8 mouse cellular contexts compared by ENCODE assay signal in the genomic region with DNA sequence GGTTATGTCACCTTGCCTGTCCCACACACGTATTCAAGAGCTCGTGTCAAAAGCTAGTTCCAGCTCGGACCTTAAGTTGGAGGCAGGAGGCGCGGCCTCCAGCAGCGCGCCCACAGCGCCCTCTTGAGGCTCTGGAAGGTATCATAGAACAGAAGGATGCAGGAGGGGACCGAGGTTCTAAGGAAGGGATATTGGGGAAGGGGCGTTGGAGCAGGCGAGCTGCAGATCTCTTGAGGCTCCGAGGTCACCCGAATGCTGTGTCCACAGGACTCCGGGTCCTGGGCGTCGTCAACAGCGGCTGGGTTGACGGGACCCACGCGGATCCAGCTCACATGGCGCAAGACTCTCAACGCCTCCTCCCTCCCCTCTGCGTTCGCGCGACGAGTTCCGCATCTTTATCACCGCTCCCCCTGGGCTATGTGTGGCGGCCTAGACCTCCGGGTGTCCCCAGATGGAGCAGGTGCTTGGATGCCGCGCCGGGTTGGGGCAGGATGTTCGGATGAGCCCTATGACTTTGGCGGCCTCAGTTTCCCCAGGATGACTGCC. TPM values are rescaled to one million over a fixed set of nuclear protein-coding genes. Genes with fewer than 3 reads are reported as not detected.
DNase-seq lines count a peak whose midpoint lies in the region; ATAC-seq lines count a peak whose summit lies in the region.

No protein-coding gene starts in this region.

- WGBS in embryonic facial prominence, embryonic 11.5 days, result under 1% methylated on average over 33 of the region's 36 CpGs
- 1% methylated on average over 36 of the region's 36 CpGs for WGBS in heart, embryonic 11.5 days (ENCODE audit: insufficient replicate concordance)
- under 1% methylated on average over 36 of the region's 36 CpGs for WGBS in kidney, embryonic 16.5 days
- under 1% methylated on average over 36 of the region's 36 CpGs for WGBS in liver, embryonic 12.5 days (ENCODE audit: insufficient replicate concordance)
- under 1% methylated on average over 36 of the region's 36 CpGs for WGBS in stomach, embryonic 16.5 days

- DNase-seq in B cell, adult 2 months, result peak; percentile 74
- DNase-seq in adrenal gland, postnatal 25 days, result peak; percentile 77
- DNase-seq in embryonic facial prominence, embryonic 11.5 days (ENCODE audit: low spot score), result peak; percentile 87
- DNase-seq in natural killer cell, adult 2 months (ENCODE audit: low spot score in 2 of 2), result peak; percentile 54 to 59

- no peaks in the 10 kb centered on the region for H3K4me1 ChIP-seq in embryonic facial prominence, embryonic 11.5 days (ENCODE audit: control insufficient read depth, insufficient read depth, low read length)
- H3K4me1 ChIP-seq in heart, embryonic 11.5 days (ENCODE audit: control insufficient read depth, insufficient read depth, low read length), result peaks cover 3% of the 10 kb centered on the region; the same call in 1 of the 2 replicates
- peaks cover 17% of the 10 kb centered on the region for H3K4me1 ChIP-seq in kidney, embryonic 16.5 days (ENCODE audit: insufficient read depth, low read length)
- peaks cover 37% of the 10 kb centered on the region for H3K4me1 ChIP-seq in liver, embryonic 12.5 days
- H3K4me1 ChIP-seq in stomach, embryonic 16.5 days (ENCODE audit: control insufficient read depth, insufficient read depth, low read length), result no peaks in the 10 kb centered on the region

- H3K9me3 ChIP-seq in embryonic facial prominence, embryonic 11.5 days (replicated peaks; ENCODE audit: control insufficient read depth, low read length), result no peaks in the 10 kb centered on the region
- no peaks in the 10 kb centered on the region for H3K9me3 ChIP-seq in heart, embryonic 11.5 days (replicated peaks; ENCODE audit: control insufficient read depth, low read length)
- no peaks in the 10 kb centered on the region for H3K9me3 ChIP-seq in kidney, embryonic 16.5 days (ENCODE audit: low read length)
- no peaks in the 10 kb centered on the region for H3K9me3 ChIP-seq in liver, embryonic 12.5 days (replicated peaks)
- H3K9me3 ChIP-seq in stomach, embryonic 16.5 days (replicated peaks; ENCODE audit: control insufficient read depth, low read length), result no peaks in the 10 kb centered on the region

- no peaks in the 10 kb centered on the region for H3K27me3 ChIP-seq in embryonic facial prominence, embryonic 11.5 days (ENCODE audit: control insufficient read depth, insufficient read depth, low read length)
- H3K27me3 ChIP-seq in heart, embryonic 11.5 days (ENCODE audit: control insufficient read depth, insufficient read depth, low read length), result 0 out of 2 replicates have a peak, but pooled peaks cover 2% of the 10 kb centered on the region
- peaks cover 7% of the 10 kb centered on the region for H3K27me3 ChIP-seq in kidney, embryonic 16.5 days (ENCODE audit: insufficient read depth, low read length)
- H3K27me3 ChIP-seq in liver, embryonic 12.5 days (replicated peaks), result no peaks in the 10 kb centered on the region
- no peaks in the 10 kb centered on the region for H3K27me3 ChIP-seq in stomach, embryonic 16.5 days (ENCODE audit: control insufficient read depth, insufficient read depth, low read length)

- H3K27ac ChIP-seq in embryonic facial prominence, embryonic 11.5 days (replicated peaks; ENCODE audit: low read depth, low read length), result no peak overlapping the region
- no peak overlapping the region for H3K27ac ChIP-seq in heart, embryonic 11.5 days (ENCODE audit: low read depth, low read length)
- H3K27ac ChIP-seq in kidney, embryonic 16.5 days (ENCODE audit: low read length), result no peak overlapping the region
- 0 out of 2 replicates have a peak overlapping the region, but pooled peaks have one; percentile 32 for H3K27ac ChIP-seq in liver, embryonic 12.5 days
- no peak overlapping the region for H3K27ac ChIP-seq in stomach, embryonic 16.5 days (ENCODE audit: low read length)

- H3K4me2 ChIP-seq in embryonic facial prominence, embryonic 11.5 days (ENCODE audit: low read depth, low read length), result peak overlapping the region; percentile 89
- H3K4me2 ChIP-seq in heart, embryonic 11.5 days, result peak overlapping the region; percentile 100
- H3K4me2 ChIP-seq in kidney, embryonic 16.5 days (replicated peaks; ENCODE audit: low read depth, low read length), result peak overlapping the region; percentile 96
- peak overlapping the region; percentile 96 for H3K4me2 ChIP-seq in liver, embryonic 12.5 days
- H3K4me2 ChIP-seq in stomach, embryonic 16.5 days (ENCODE audit: low read depth, low read length), result peak overlapping the region; percentile 98

- H3K4me3 ChIP-seq in embryonic facial prominence, embryonic 11.5 days (ENCODE audit: low read depth, low read length), result peak overlapping the region; percentile 40
- peak overlapping the region; percentile 58 for H3K4me3 ChIP-seq in heart, embryonic 11.5 days (ENCODE audit: low read depth, low read length)
- H3K4me3 ChIP-seq in kidney, embryonic 16.5 days (ENCODE audit: low read length), result peak overlapping the region; percentile 53
- peak overlapping the region; percentile 63 for H3K4me3 ChIP-seq in liver, embryonic 12.5 days
- peak overlapping the region; percentile 44 for H3K4me3 ChIP-seq in stomach, embryonic 16.5 days (replicated peaks; ENCODE audit: low read length)

- H3K9ac ChIP-seq in embryonic facial prominence, embryonic 11.5 days (replicated peaks; ENCODE audit: low read length), result peak overlapping the region; percentile 53
- peak overlapping the region; percentile 69 for H3K9ac ChIP-seq in heart, embryonic 11.5 days (ENCODE audit: low read depth, low read length)
- H3K9ac ChIP-seq in kidney, embryonic 16.5 days (replicated peaks; ENCODE audit: low read length), result peak overlapping the region; percentile 70
- peak overlapping the region; percentile 68 for H3K9ac ChIP-seq in liver, embryonic 12.5 days
- peak overlapping the region; percentile 69 for H3K9ac ChIP-seq in stomach, embryonic 16.5 days (ENCODE audit: low read length)

- peak; percentile 45 for ATAC-seq in embryonic facial prominence, embryonic 11.5 days (replicated peaks; ENCODE audit: insufficient number of reproducible peaks, low FRiP score, low TSS enrichment, low read depth)
- peak; percentile 33; the same call in 1 of the 2 replicates for ATAC-seq in heart, embryonic 11.5 days (replicated peaks; ENCODE audit: insufficient number of reproducible peaks, low FRiP score, low TSS enrichment)
- peak; percentile 58 for ATAC-seq in kidney, embryonic 16.5 days (ENCODE audit: low FRiP score, low TSS enrichment)
- ATAC-seq in liver, embryonic 12.5 days, result peak; percentile 58
- ATAC-seq in stomach, embryonic 16.5 days (ENCODE audit: insufficient read depth, low FRiP score), result peak; percentile 44

- H3K36me3 ChIP-seq in embryonic facial prominence, embryonic 11.5 days (replicated peaks; ENCODE audit: control insufficient read depth, insufficient read depth, low read depth, low read length), result no peaks in the 10 kb centered on the region
- H3K36me3 ChIP-seq in heart, embryonic 11.5 days (ENCODE audit: control insufficient read depth, insufficient read depth, low read length), result no peaks in the 10 kb centered on the region
- no peaks in the 10 kb centered on the region for H3K36me3 ChIP-seq in kidney, embryonic 16.5 days (ENCODE audit: insufficient read depth, low read length)
- no peaks in the 10 kb centered on the region for H3K36me3 ChIP-seq in liver, embryonic 12.5 days
- no peaks in the 10 kb centered on the region for H3K36me3 ChIP-seq in stomach, embryonic 16.5 days (ENCODE audit: control insufficient read depth, insufficient read depth, low read length)

RNA-seq across cellular contexts. Expression of a gene that starts 50.8 kb away (rescaled TPM):
- 0.43 and 0.73 TPM in 2 replicates for total RNA-seq in adrenal gland, postnatal 25 days (2021)
- 0.17 and 0.27 TPM in 2 replicates for polyA plus RNA-seq in embryonic facial prominence, embryonic 11.5 days (2014; fragmentation: Nextera tagmentation; extraction: Ambion mirVana)
- 0.57 and 0.80 TPM in 2 replicates for polyA plus RNA-seq in heart, embryonic 11.5 days (2014; fragmentation: Nextera tagmentation; extraction: Ambion mirVana)
- polyA plus RNA-seq in kidney, embryonic 16.5 days (2015; fragmentation: Nextera tagmentation; extraction: Ambion mirVana), result 0.80 and 0.89 TPM in 2 replicates
- polyA plus RNA-seq in liver, embryonic 12.5 days (2016; fragmentation: Nextera tagmentation; extraction: Ambion mirVana), result 0.23 and 0.26 TPM in 2 replicates
- 0.57 and 0.92 TPM in 2 replicates for polyA plus RNA-seq in stomach, embryonic 16.5 days (2015; fragmentation: Nextera tagmentation; extraction: Ambion mirVana)
